Mouse (Mus musculus) heart, adult 2 months (tissue): ENCODE measurements around the gene 6030445D17Rik.

Source experiments
- CTCF ChIP-seq: fragments of 200-600 bp; IDR thresholded peaks from 2 replicates; pipeline ENCODE4 v1.8.1; 2022; ENCODE audit warnings: antibody characterized with exemption, mild to moderate bottlenecking, moderate library complexity
- EP300 ChIP-seq: fragments of 200-500 bp; IDR thresholded peaks from 2 replicates; pipeline ENCODE4 v1.6.1; 2011; ENCODE audit warnings: low read depth, low read length, control low read depth; ENCODE audit not compliant: insufficient read depth
- POLR2A ChIP-seq: fragments of 200-500 bp; IDR thresholded peaks from 2 replicates; pipeline ENCODE4 v1.6.1; 2011; ENCODE audit warnings: mild to moderate bottlenecking, low read depth, low read length, control low read depth; ENCODE audit not compliant: insufficient read depth

DNA sequence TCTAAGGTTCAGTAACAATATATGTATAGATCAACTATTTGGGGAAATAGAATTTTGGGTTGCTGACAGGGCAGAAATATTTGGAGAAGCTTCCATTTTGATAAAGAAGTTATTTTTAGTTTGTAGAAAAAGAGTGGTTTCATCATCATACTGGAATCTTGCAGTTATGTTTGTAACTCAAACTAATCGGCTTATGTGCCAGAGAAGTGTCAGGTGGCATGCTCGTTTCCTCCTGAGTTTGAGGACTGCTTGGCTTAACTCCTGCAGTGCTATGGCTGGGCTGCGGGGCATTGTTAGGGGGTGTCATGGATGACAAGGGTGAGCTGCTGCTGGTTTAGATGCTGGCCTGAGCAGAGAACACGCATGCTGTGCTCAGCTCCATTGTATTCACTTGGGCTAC lies 49.7 kb downstream of the 6030445D17Rik start:
- TF ChIP-seq EP300 (no peak), POLR2A (no peak), CTCF (no peak)
